Mouse (Mus musculus) kidney, adult 2 months (tissue): ENCODE results near the gene Pde3a.

Experiments used
- CTCF ChIP-seq: fragments of 200-500 bp; conservative IDR thresholded peaks from 2 replicates; pipeline ENCODE4 v1.5.1; 2011; ENCODE audit warnings: low read depth, mild to moderate bottlenecking, control low read depth, low read length, moderate library complexity, mixed read lengths; ENCODE audit not compliant: insufficient read depth, insufficient read length
- POLR2A ChIP-seq: fragments of 200-500 bp; IDR thresholded peaks from one replicate; pipeline ENCODE4 v1.6.1; 2011; ENCODE audit warnings: low read depth, low read length, control low read depth

DNA sequence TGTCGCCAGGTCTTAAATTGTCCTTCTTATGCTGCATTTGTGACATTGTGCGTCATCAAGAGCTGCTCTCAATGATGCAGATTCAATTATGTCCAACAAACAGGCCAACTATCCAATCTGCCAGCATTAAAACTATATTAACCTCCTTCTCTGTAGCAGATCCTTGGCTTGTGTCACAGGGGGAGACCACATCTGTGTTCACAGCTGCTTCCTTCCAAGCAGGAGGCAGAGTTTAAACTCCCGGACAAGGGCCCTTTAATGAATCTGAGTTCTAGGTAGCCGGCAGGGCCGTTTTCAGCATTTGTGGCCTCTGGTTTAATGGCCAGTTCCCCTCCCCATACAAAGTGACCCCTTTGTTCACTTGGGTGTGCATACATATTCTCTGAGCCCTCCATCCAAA lies 118.0 kb downstream of the Pde3a start:
- no peak for TF ChIP-seq CTCF
- no peak for TF ChIP-seq POLR2A
